Comparison of ENCODE assay signal across 9 mouse cellular contexts in genomic region chr3:69208441-69209309, GRCm38 (mm10). TPM values are rescaled to one million over a fixed set of nuclear protein-coding genes. Genes with fewer than 3 reads are reported as not detected.
DNase-seq lines count a peak whose midpoint lies in the region; ATAC-seq lines count a peak whose summit lies in the region.
"Had no signal": no experiment of that assay in that cellular context is flagged by ENCODE, and none has a peak within 500 bp of the region (broad histone marks: within the 10 kb centered on the region; RNA-seq: fewer than 3 reads in every experiment).

No protein-coding gene starts in this region.

- no peaks in the 10 kb centered on the region for H3K27me3 ChIP-seq in forebrain, embryonic 11.5 days (ENCODE audit: control insufficient read depth, insufficient read depth, low read length)
- H3K27me3 ChIP-seq in forebrain, embryonic 10.5 days (ENCODE audit: poor library complexity, severe bottlenecking): no peaks in the 10 kb centered on the region
- H3K27me3 ChIP-seq in embryonic facial prominence, embryonic 11.5 days (ENCODE audit: control insufficient read depth, insufficient read depth, low read length): no peaks in the 10 kb centered on the region
- H3K27me3 ChIP-seq in lung, embryonic 16.5 days (ENCODE audit: control insufficient read depth, insufficient read depth, low read depth, low read length): no peaks in the 10 kb centered on the region

- no peak overlapping the region for H3K9ac ChIP-seq in forebrain, embryonic 11.5 days (ENCODE audit: low read length)
- no peak overlapping the region for H3K9ac ChIP-seq in embryonic facial prominence, embryonic 11.5 days (replicated peaks; ENCODE audit: low read length)
- H3K9ac ChIP-seq in lung, embryonic 16.5 days (ENCODE audit: low read length): no peak overlapping the region

- H3K36me3 ChIP-seq in forebrain, embryonic 11.5 days (ENCODE audit: control insufficient read depth, insufficient read depth, low read length): no peaks in the 10 kb centered on the region
- no peaks in the 10 kb centered on the region for H3K36me3 ChIP-seq in forebrain, embryonic 10.5 days (replicated peaks)
- no peaks in the 10 kb centered on the region for H3K36me3 ChIP-seq in embryonic facial prominence, embryonic 11.5 days (replicated peaks; ENCODE audit: control insufficient read depth, insufficient read depth, low read depth, low read length)
- H3K36me3 ChIP-seq in lung, embryonic 16.5 days (ENCODE audit: control insufficient read depth, insufficient read depth, low read length): no peaks in the 10 kb centered on the region

- H3K4me3 ChIP-seq in forebrain, embryonic 11.5 days (ENCODE audit: low read depth, low read length): no peak overlapping the region
- H3K4me3 ChIP-seq in forebrain, embryonic 10.5 days: no peak overlapping the region
- H3K4me3 ChIP-seq in embryonic facial prominence, embryonic 11.5 days (ENCODE audit: low read depth, low read length): no peak overlapping the region
- no peak overlapping the region for H3K4me3 ChIP-seq in lung, embryonic 16.5 days (ENCODE audit: low read length)

- no peak overlapping the region for H3K27ac ChIP-seq in forebrain, embryonic 11.5 days (ENCODE audit: low read depth, low read length)
- no peak overlapping the region for H3K27ac ChIP-seq in forebrain, embryonic 10.5 days
- H3K27ac ChIP-seq in embryonic facial prominence, embryonic 11.5 days (replicated peaks; ENCODE audit: low read depth, low read length): no peak overlapping the region
- H3K27ac ChIP-seq in lung, embryonic 16.5 days (ENCODE audit: low read length): no peak overlapping the region

- 76% methylated on average over 12 of the region's 12 CpGs for WGBS in forebrain, embryonic 11.5 days
- 77% methylated on average over 12 of the region's 12 CpGs for WGBS in forebrain, embryonic 10.5 days
- WGBS in embryonic facial prominence, embryonic 11.5 days: 71% methylated on average over 12 of the region's 12 CpGs
- 34% methylated on average over 12 of the region's 12 CpGs for WGBS in lung, embryonic 16.5 days

- no peaks in the 10 kb centered on the region for H3K9me3 ChIP-seq in forebrain, embryonic 11.5 days (ENCODE audit: control insufficient read depth, low read length)
- no peaks in the 10 kb centered on the region for H3K9me3 ChIP-seq in forebrain, embryonic 10.5 days
- no peaks in the 10 kb centered on the region for H3K9me3 ChIP-seq in embryonic facial prominence, embryonic 11.5 days (replicated peaks; ENCODE audit: control insufficient read depth, low read length)
- H3K9me3 ChIP-seq in lung, embryonic 16.5 days (ENCODE audit: control insufficient read depth, low read length): no peaks in the 10 kb centered on the region

- no peak for DNase-seq in forebrain, embryonic 11.5 days (ENCODE audit: low spot score)
- DNase-seq in forebrain, embryonic 10.5 days (ENCODE audit: extremely low spot score, low spot score): no peak
- DNase-seq in right cerebral cortex, postnatal 10 days (ENCODE audit: low spot score in 2 of 2): peak; percentile 40 to 42
- no peak for DNase-seq in right cerebral cortex, postnatal 25 days
- peak; percentile 36 for DNase-seq in embryonic facial prominence, embryonic 11.5 days (ENCODE audit: low spot score)
- peak; percentile 34 for DNase-seq in thymus, postnatal 4 days
- DNase-seq in left cerebral cortex, adult 11 months (ENCODE audit: low spot score): no peak

- ATAC-seq in forebrain, embryonic 11.5 days (replicated peaks; ENCODE audit: low FRiP score): peak; percentile 30; the same call in 1 of the 2 replicates
- ATAC-seq in embryonic facial prominence, embryonic 11.5 days (replicated peaks; ENCODE audit: insufficient number of reproducible peaks, low FRiP score, low TSS enrichment, low read depth): no peak
- ATAC-seq in lung, embryonic 16.5 days (ENCODE audit: low read depth): peak; percentile 77

- no peak overlapping the region for H3K4me2 ChIP-seq in forebrain, embryonic 11.5 days (ENCODE audit: low read depth, low read length, severe bottlenecking)
- H3K4me2 ChIP-seq in embryonic facial prominence, embryonic 11.5 days (ENCODE audit: low read depth, low read length): no peak overlapping the region
- H3K4me2 ChIP-seq in lung, embryonic 16.5 days (ENCODE audit: low read depth, low read length): no peak overlapping the region

- H3K4me1 ChIP-seq in forebrain, embryonic 11.5 days (replicated peaks; ENCODE audit: control insufficient read depth, insufficient read depth, low read length): no peaks in the 10 kb centered on the region
- H3K4me1 ChIP-seq in forebrain, embryonic 10.5 days: no peaks in the 10 kb centered on the region
- H3K4me1 ChIP-seq in embryonic facial prominence, embryonic 11.5 days (ENCODE audit: control insufficient read depth, insufficient read depth, low read length): no peaks in the 10 kb centered on the region
- peaks cover 4% of the 10 kb centered on the region; the same call in 1 of the 2 replicates for H3K4me1 ChIP-seq in lung, embryonic 16.5 days (replicated peaks; ENCODE audit: control insufficient read depth, insufficient read depth, low read length)

RNA-seq across cellular contexts. Expression of gene Arl14, which starts 13.5 kb away (rescaled TPM):
- polyA plus RNA-seq in forebrain, embryonic 11.5 days (2014; fragmentation: Nextera tagmentation; extraction: Ambion mirVana): not detected in 2 replicates
- not detected in 2 replicates for polyA plus RNA-seq in forebrain, embryonic 10.5 days (2016; fragmentation: Nextera tagmentation; extraction: Ambion mirVana)
- not detected in 2 replicates for polyA plus RNA-seq in embryonic facial prominence, embryonic 11.5 days (2014; fragmentation: Nextera tagmentation; extraction: Ambion mirVana)
- polyA plus RNA-seq in lung, embryonic 16.5 days (2015; fragmentation: Nextera tagmentation; extraction: Ambion mirVana): 1.1 TPM in 2 replicates
- polyA plus RNA-seq: liver, embryonic 16.5 days had no signal

Comparison
In these comparisons a context has a peak if more than half of its experiments do, and no peak if none do; other contexts are left out.
1. DNase-seq: peak in right cerebral cortex, postnatal 10 days (2 of 2), embryonic facial prominence, embryonic 11.5 days (single experiment) and thymus, postnatal 4 days (single experiment); none in forebrain, embryonic 11.5 days (single experiment), forebrain, embryonic 10.5 days (single experiment), right cerebral cortex, postnatal 25 days (single experiment) and left cerebral cortex, adult 11 months (single experiment).